Mouse (Mus musculus) erythroblast, adult 5-6 weeks (primary cell): Measurements from ENCODE around the gene Rbsn. TPM values are rescaled to one million over a fixed set of nuclear protein-coding genes. Genes with fewer than 3 reads are reported as not detected.

Experiments used
- ATAC-seq: replicated peaks from 2 replicates; pipeline ENCODE4 v1.8.0; 2016; ENCODE audit warnings: moderate number of reproducible peaks, mild to moderate bottlenecking, moderate TSS enrichment, inconsistent platforms; ENCODE audit not compliant: poor library complexity, low FRiP score, severe bottlenecking
- total RNA-seq, 2 experiments: library from RNA; stranded (forward) in 1 of 2; stranded (reverse) in 1 of 2; fragments of 150-400 nt in 1 of 2; fragments of 200-764, 138-1000 nt in 1 of 2; gene quantifications; 2 replicates each; pipeline versions ENCODE4 v1.2.3 to v1.2.4; 2015 to 2017; ENCODE audit warnings: low replicate concordance in 2 of 2

The Rbsn gene
- total RNA-seq (2015; ENCODE audit: low replicate concordance): 4.6 and 8.1 TPM in 2 replicates
- 4.6 and 8.9 TPM in 2 replicates for total RNA-seq (2017; ENCODE audit: low replicate concordance)

GRCm38 (mm10) chr6:92214773-92215449 lies at the start of gene Rbsn:
Rbsn (minus strand) TSS chr6:92214925.
- peak; percentile 98 for ATAC-seq

GRCm38 (mm10) chr6:92261162-92261843 lies 46.6 kb upstream of the Rbsn start:
- ATAC-seq: no peak

- no peak for ATAC-seq
Measured at GRCm38 (mm10) chr6:92255346-92255745, 40.6 kb upstream of the Rbsn start.

- ATAC-seq: no peak
Measured at GRCm38 (mm10) chr6:92253253-92253870, 38.6 kb upstream of the Rbsn start.

- no peak for ATAC-seq
Measured at GRCm38 (mm10) chr6:92247215-92247919, 32.6 kb upstream of the Rbsn start.

GRCm38 (mm10) chr6:92246335-92246734 lies 31.6 kb upstream of the Rbsn start:
- ATAC-seq: no peak

- ATAC-seq: no peak
Measured at GRCm38 (mm10) chr6:92244591-92244990, 29.9 kb upstream of the Rbsn start, which contains the start of gene Trh. Trh (minus strand) TSS chr6:92244650.

- peak; percentile 98 for ATAC-seq
Measured at GRCm38 (mm10) chr6:92241178-92241906, 26.6 kb upstream of the Rbsn start.

- no peak for ATAC-seq
Measured at GRCm38 (mm10) chr6:92235036-92235435, 20.3 kb upstream of the Rbsn start.

- ATAC-seq: no peak
Measured at GRCm38 (mm10) chr6:92231762-92232161, 17.0 kb upstream of the Rbsn start.

GRCm38 (mm10) chr6:92231356-92231755 lies 16.6 kb upstream of the Rbsn start:
- no peak for ATAC-seq

- no peak for ATAC-seq
Measured at GRCm38 (mm10) chr6:92229586-92229985, 14.9 kb upstream of the Rbsn start.

- no peak for ATAC-seq
Measured at GRCm38 (mm10) chr6:92229103-92229502, 14.4 kb upstream of the Rbsn start.

GRCm38 (mm10) chr6:92224981-92225380 lies 10.3 kb upstream of the Rbsn start:
- ATAC-seq: no peak

- no peak for ATAC-seq
Measured at GRCm38 (mm10) chr6:92222021-92222420, 7.3 kb upstream of the Rbsn start.

- ATAC-seq: no peak
Measured at GRCm38 (mm10) chr6:92221604-92222003, 6.9 kb upstream of the Rbsn start.

- no peak for ATAC-seq
Measured at GRCm38 (mm10) chr6:92219445-92219844, 4.7 kb upstream of the Rbsn start.

- peak; percentile 78 for ATAC-seq
Measured at GRCm38 (mm10) chr6:92214055-92214772, 511 bp downstream of the Rbsn start.

- no peak for ATAC-seq
Measured at GRCm38 (mm10) chr6:92199414-92199813, 15.3 kb downstream of the Rbsn start.
